Mouse (Mus musculus) yolk sac, embryonic 10.5 days (tissue): ENCODE results near the gene Vamp2.
A peak's percentile ranks its signal among the peaks of the same experiment; 100 is the strongest.

ENCODE experiments used
- DNase-seq: peaks from one replicate; pipeline ENCODE4 v3.0.0-alpha.2; 2017; ENCODE audit warnings: low spot score

Vamp2 gene

GRCm38 (mm10) chr11:69064259-69065133, 23.8 kb upstream of the Vamp2 start:
- no peak for DNase-seq

GRCm38 (mm10) chr11:69065394-69065925, 22.8 kb upstream of the Vamp2 start:
- DNase-seq: no peak

- DNase-seq: no peak
Measured at GRCm38 (mm10) chr11:69066163-69066861, 22.0 kb upstream of the Vamp2 start.

GRCm38 (mm10) chr11:69066956-69067355, 21.3 kb upstream of the Vamp2 start:
- DNase-seq: peak; percentile 81

GRCm38 (mm10) chr11:69067601-69068000, 20.7 kb upstream of the Vamp2 start:
- DNase-seq: peak; percentile 53

- DNase-seq: no peak
Measured at GRCm38 (mm10) chr11:69070093-69070492, 18.2 kb upstream of the Vamp2 start.

- DNase-seq: peak; percentile 95
Measured at GRCm38 (mm10) chr11:69070590-69071222, 17.6 kb upstream of the Vamp2 start, which contains the start of gene Tmem107. Gene Tmem107, plus strand, starts transcription at chr11:69070806.

- no peak for DNase-seq
Measured at GRCm38 (mm10) chr11:69071262-69071661, 17.0 kb upstream of the Vamp2 start.

- DNase-seq: no peak
Measured at GRCm38 (mm10) chr11:69072234-69072633, 16.1 kb upstream of the Vamp2 start.

- DNase-seq: no peak
Measured at GRCm38 (mm10) chr11:69072666-69073064, 15.6 kb upstream of the Vamp2 start.

GRCm38 (mm10) chr11:69073065-69073888, 15.0 kb upstream of the Vamp2 start:
- peak; percentile 91 for DNase-seq

- DNase-seq: no peak
Measured at GRCm38 (mm10) chr11:69073951-69074775, 14.1 kb upstream of the Vamp2 start.

GRCm38 (mm10) chr11:69074776-69075069, 13.6 kb upstream of the Vamp2 start:
- no peak for DNase-seq

- DNase-seq: peak; percentile 77
Measured at GRCm38 (mm10) chr11:69075764-69076479, 12.4 kb upstream of the Vamp2 start.

GRCm38 (mm10) chr11:69076572-69076971, 11.7 kb upstream of the Vamp2 start:
- DNase-seq: no peak

- no peak for DNase-seq
Measured at GRCm38 (mm10) chr11:69077316-69077715, 11.0 kb upstream of the Vamp2 start.

- DNase-seq: no peak
Measured at GRCm38 (mm10) chr11:69078041-69078440, 10.2 kb upstream of the Vamp2 start.

GRCm38 (mm10) chr11:69078805-69079438, 9.4 kb upstream of the Vamp2 start:
- no peak for DNase-seq

GRCm38 (mm10) chr11:69080102-69080854, 8.0 kb upstream of the Vamp2 start:
- DNase-seq: no peak
